Mouse (Mus musculus) midbrain, postnatal 0 days (tissue): ENCODE results near the gene Cdkn1b. TPM values are rescaled to one million over a fixed set of nuclear protein-coding genes. Genes with fewer than 3 reads are reported as not detected.

Experiments used
- ATAC-seq: fragments of 200-750 bp; cut with Nextera tagmentation; 2 replicates; pipeline ENCODE4 v1.8.0; 2017; ENCODE audit warnings: moderate number of reproducible peaks, mild to moderate bottlenecking, moderate TSS enrichment, moderate library complexity; ENCODE audit not compliant: low FRiP score
- DNase-seq: peaks from one replicate; pipeline ENCODE4 v3.0.0-alpha.2; 2015; ENCODE audit warnings: low spot score
- H3K27ac ChIP-seq: fragments of 300-500 bp; sonication (generic); 2 replicates; pipeline ENCODE4 v1.5.1; 2014; ENCODE audit warnings: low read depth, mild to moderate bottlenecking, low read length, mixed read lengths
- H3K27me3 ChIP-seq: fragments of 300-500 bp; sonication (generic); 2 replicates; pipeline ENCODE4 v1.6.1; 2014; ENCODE audit warnings: low read length, control low read depth, mixed read lengths; ENCODE audit not compliant: insufficient read depth
- H3K36me3 ChIP-seq: fragments of 300-500 bp; sonication (generic); 2 replicates; pipeline ENCODE4 v1.6.1; 2014; ENCODE audit warnings: low read length, control low read depth, mixed read lengths; ENCODE audit not compliant: insufficient read depth
- H3K4me1 ChIP-seq: fragments of 300-500 bp; sonication (generic); 2 replicates; pipeline ENCODE4 v1.6.1; 2014; ENCODE audit warnings: mild to moderate bottlenecking, control low read depth, antibody characterized with exemption, low read length, mixed read lengths; ENCODE audit not compliant: insufficient read depth
- H3K4me2 ChIP-seq: fragments of 300-500 bp; sonication (generic); 2 replicates; pipeline ENCODE4 v1.6.1; 2014; ENCODE audit warnings: low read depth, mild to moderate bottlenecking, low read length, mixed read lengths; ENCODE audit not compliant: poor library complexity, severe bottlenecking
- H3K4me3 ChIP-seq: fragments of 300-500 bp; sonication (generic); 2 replicates; pipeline ENCODE4 v1.5.1; 2014; ENCODE audit warnings: low read depth, mild to moderate bottlenecking, low read length, moderate library complexity
- H3K9ac ChIP-seq: fragments of 300-500 bp; sonication (generic); replicated peaks from 2 replicates; pipeline ENCODE4 v1.6.1; 2014; ENCODE audit warnings: mild to moderate bottlenecking, low read length, moderate library complexity, mixed read lengths; ENCODE audit not compliant: poor library complexity, severe bottlenecking
- H3K9me3 ChIP-seq: fragments of 300-500 bp; sonication (generic); 2 replicates; pipeline ENCODE4 v1.6.1; 2016; ENCODE audit warnings: low read length, control low read depth
- CTCF ChIP-seq: IDR thresholded peaks from 2 replicates; pipeline ENCODE4 v1.5.1; 2016; ENCODE audit warnings: antibody characterized with exemption, mild to moderate bottlenecking
- WGBS: fragments of 180-500 bp; shearing (Covaris S2); extraction: QIAGEN DNeasy Blood & Tissue Kit; methylation state at CpG from one replicate; pipeline ENCODE4 v1.1.7; 2014; 5-methylcytosine and 5-hydroxymethylcytosine counted together
- polyA plus RNA-seq: library from polyadenylated mRNA; unstranded; fragments of >200 nt; fragmentation: Nextera tagmentation; extraction: Ambion mirVana; gene quantifications from 2 replicates; pipeline ENCODE4 v1.2.1, GENCODE M21; 2015
- total RNA-seq: library from RNA; depleted of rRNA; stranded (reverse); fragments of >200 nt; gene quantifications from 2 replicates; pipeline ENCODE4 v1.2.3, GENCODE M21; 2014

Cdkn1b gene
- total and polyA plus RNA-seq, 2 experiments from 2014 or later: 25.6 to 58.8 TPM

GRCm38 (mm10) chr6:134961858-134962517 is 41.8 kb downstream of the Cdkn1b start:
- DNase-seq (no peak), ATAC-seq (no peak)

GRCm38 (mm10) chr6:134962518-134962893 is 42.3 kb downstream of the Cdkn1b start:
- DNase-seq: no peak
- TF ChIP-seq CTCF: no peak
- no peak for ATAC-seq
- Histone ChIP-seq H3K27ac (no peak overlapping the region), H3K27me3 (no peaks in the 10 kb centered on the region), H3K9ac (no peak overlapping the region), H3K4me1 (no peaks in the 10 kb centered on the region), H3K36me3 (no peaks in the 10 kb centered on the region), H3K9me3 (no peaks in the 10 kb centered on the region), H3K4me2 (no peak overlapping the region), H3K4me3 (no peak overlapping the region)
- WGBS: 51% methylated on average over 5 of the region's 5 CpGs

More at GRCm38 (mm10) chr6:134961858-134962517, 41.8 kb downstream of the Cdkn1b start:
- Histone ChIP-seq H3K27ac (no peak overlapping the region), H3K4me1 (no peaks in the 10 kb centered on the region), H3K9ac (no peak overlapping the region), H3K36me3 (no peaks in the 10 kb centered on the region), H3K4me2 (no peak overlapping the region), H3K9me3 (no peaks in the 10 kb centered on the region), H3K27me3 (no peaks in the 10 kb centered on the region), H3K4me3 (no peak overlapping the region)
- 54% methylated on average over 9 of the region's 9 CpGs for WGBS
- no peak for TF ChIP-seq CTCF

- Histone ChIP-seq H3K27ac (no peak overlapping the region), H3K36me3 (no peaks in the 10 kb centered on the region), H3K9me3 (no peaks in the 10 kb centered on the region), H3K4me2 (no peak overlapping the region), H3K4me1 (no peaks in the 10 kb centered on the region), H3K4me3 (no peak overlapping the region), H3K27me3 (no peaks in the 10 kb centered on the region), H3K9ac (no peak overlapping the region)
- DNase-seq (no peak), ATAC-seq (no peak)
- 82% methylated on average over 2 of the region's 2 CpGs for WGBS
- no peak for TF ChIP-seq CTCF
Observed at GRCm38 (mm10) chr6:134963910-134964309, 43.7 kb downstream of the Cdkn1b start.

GRCm38 (mm10) chr6:134966681-134967080 is 46.5 kb downstream of the Cdkn1b start:
- Histone ChIP-seq H3K27ac (no peak overlapping the region), H3K4me3 (no peak overlapping the region), H3K27me3 (no peaks in the 10 kb centered on the region), H3K9ac (no peak overlapping the region), H3K4me1 (no peaks in the 10 kb centered on the region), H3K36me3 (no peaks in the 10 kb centered on the region), H3K9me3 (no peaks in the 10 kb centered on the region), H3K4me2 (no peak overlapping the region)
- DNase-seq (no peak), ATAC-seq (no peak)
- WGBS: 88% methylated on average over 5 of the region's 5 CpGs
- TF ChIP-seq CTCF: no peak

- Histone ChIP-seq H3K4me1 (no peaks in the 10 kb centered on the region), H3K9me3 (no peaks in the 10 kb centered on the region), H3K36me3 (no peaks in the 10 kb centered on the region), H3K9ac (no peak overlapping the region), H3K27me3 (no peaks in the 10 kb centered on the region), H3K4me3 (no peak overlapping the region), H3K27ac (no peak overlapping the region), H3K4me2 (no peak overlapping the region)
- no peak for DNase-seq
- TF ChIP-seq CTCF: no peak
- 90% methylated on average over 1 of the region's 1 CpGs for WGBS
- no peak for ATAC-seq
Observed at GRCm38 (mm10) chr6:134968326-134968725, 48.1 kb downstream of the Cdkn1b start.

- no peak for DNase-seq
- H3K27me3 ChIP-seq: no peaks in the 10 kb centered on the region
- no peak overlapping the region for H3K4me2 ChIP-seq
- WGBS: 100% methylated on average over 2 of the region's 2 CpGs
- no peak overlapping the region for H3K27ac ChIP-seq
- no peak for ATAC-seq
- H3K9me3 ChIP-seq: no peaks in the 10 kb centered on the region
- no peaks in the 10 kb centered on the region for H3K36me3 ChIP-seq
- H3K4me1 ChIP-seq: no peaks in the 10 kb centered on the region
- no peak overlapping the region for H3K9ac ChIP-seq
- TF ChIP-seq CTCF: no peak
- H3K4me3 ChIP-seq: no peak overlapping the region
Observed at GRCm38 (mm10) chr6:134969498-134969897, 49.3 kb downstream of the Cdkn1b start.
